Mouse (Mus musculus) adipocyte (in vitro differentiated cells): Measurements from ENCODE around the gene Phldb3.

ENCODE experiments used
- DNase-seq: peaks from one replicate; pipeline ENCODE4 v3.0.0-alpha.2; 2016; ENCODE audit warnings: low spot score

Phldb3 gene

DNA sequence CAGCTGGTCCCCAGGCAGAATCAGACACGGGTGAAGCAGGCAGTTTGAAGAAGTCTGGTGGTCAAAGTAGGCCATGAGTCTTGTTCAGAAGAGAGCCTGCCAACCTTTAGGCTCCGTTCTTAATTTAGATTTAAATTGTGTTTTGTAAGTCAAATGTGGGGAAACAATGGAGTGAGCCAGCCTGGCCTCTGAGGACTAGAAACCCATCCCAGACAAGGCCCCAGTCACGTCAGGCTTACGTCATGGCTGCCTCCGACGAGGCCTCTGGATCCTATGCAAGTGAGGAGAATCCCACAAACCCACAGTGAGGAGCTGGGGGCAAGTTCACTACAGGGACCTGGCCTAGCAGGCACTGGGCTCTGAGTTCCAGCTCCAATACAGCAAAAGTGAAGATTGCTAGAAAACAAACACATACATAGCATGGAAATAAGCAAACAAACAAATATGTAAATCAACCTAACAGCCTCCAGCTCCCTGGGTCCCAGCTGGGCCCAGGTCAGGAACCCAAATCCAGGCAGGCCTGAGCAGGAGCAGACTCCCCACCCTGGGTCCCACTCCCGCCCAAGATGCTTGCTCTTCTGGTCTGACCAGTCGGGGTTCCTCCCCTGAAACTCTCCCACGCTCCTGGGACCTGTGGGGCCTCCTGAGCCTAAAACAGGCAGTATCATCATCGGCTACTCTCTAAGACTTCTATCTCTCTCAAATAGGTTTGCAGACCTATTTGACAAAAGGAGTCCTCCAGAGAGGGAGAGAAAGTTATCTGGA is 19.7 kb downstream of the Phldb3 start:
- DNase-seq: no peak

DNA sequence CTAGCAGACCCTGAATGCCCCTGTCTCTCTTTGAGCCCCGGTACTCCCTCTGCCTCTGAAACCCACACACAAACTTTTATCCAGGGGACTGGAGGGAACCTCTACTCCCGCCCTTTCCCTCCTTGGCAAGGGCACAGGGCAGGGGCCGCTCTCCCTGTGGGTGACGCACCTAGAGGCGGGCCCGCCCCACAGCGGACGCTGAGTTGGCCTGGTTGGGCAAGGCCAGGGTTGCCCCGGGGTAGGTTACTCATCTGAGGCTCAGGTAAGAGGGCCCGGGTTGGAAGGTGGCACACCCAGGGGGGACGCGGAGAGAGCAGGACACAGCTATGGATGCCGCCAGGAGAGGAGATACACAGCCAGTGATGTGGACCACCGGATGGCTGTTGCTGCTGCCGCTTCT is 25.7 kb downstream of the Phldb3 start, which contains the start of gene Lypd3:
Gene Lypd3, plus strand, starts transcription at position 287 of the 400 bp plus-strand sequence.
- DNase-seq: no peak

DNA sequence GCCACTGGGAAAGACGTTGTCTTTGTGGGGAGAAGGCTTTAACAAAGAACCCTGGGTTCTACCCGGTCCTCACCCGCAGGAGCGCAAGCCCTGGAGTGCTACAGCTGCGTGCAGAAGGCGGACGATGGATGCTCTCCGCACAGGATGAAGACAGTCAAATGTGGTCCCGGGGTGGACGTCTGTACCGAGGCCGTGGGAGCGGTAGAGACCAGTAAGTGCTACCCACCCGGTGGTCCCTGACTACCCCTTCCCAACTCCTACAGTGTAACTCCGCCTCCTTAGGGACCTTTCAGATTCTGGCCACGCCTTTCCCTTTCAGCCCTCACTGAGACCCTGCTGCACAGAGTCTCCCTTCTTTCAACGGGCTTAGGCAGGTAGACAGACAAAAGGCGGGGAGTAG is 26.5 kb downstream of the Phldb3 start:
- no peak for DNase-seq

DNA sequence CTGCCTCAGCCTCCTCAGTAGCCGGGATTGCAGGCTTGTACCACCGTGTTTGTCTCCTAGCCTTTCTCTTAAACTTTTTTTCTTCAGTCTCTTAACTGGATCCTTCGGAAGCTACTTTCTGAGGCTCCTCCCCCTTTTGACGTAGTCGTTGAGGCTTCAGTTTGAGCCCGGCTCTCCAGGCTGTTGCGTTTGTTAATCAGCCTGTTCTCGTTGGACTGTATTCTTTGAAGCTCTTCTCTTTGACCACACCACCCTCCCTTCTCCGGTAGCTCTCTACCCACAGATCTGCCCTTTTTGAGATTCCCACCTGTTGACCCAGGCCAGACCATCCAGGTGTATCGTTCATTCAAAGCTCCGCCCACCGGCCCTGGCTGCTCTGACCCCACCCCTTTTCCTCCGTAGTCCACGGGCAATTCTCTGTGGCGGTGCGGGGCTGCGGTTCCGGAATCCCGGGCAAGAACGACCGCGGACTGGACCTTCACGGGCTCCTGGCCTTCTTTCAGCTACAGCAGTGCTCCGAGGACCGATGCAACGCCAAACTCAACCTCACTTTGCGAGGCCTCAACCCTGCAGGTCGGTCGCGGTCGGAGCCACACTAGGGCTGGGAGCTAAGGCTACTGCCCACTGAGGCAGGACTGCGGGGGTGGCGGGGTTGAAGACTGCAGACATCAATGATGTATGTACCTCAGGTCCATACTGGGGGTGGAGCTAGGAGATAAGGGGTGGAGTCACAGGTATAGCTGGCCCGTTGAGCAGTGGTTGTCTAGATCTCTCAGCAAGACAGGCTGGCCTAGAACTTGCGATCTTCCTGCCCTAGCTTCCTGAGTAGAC is 27.7 kb downstream of the Phldb3 start:
- DNase-seq: no peak

DNA sequence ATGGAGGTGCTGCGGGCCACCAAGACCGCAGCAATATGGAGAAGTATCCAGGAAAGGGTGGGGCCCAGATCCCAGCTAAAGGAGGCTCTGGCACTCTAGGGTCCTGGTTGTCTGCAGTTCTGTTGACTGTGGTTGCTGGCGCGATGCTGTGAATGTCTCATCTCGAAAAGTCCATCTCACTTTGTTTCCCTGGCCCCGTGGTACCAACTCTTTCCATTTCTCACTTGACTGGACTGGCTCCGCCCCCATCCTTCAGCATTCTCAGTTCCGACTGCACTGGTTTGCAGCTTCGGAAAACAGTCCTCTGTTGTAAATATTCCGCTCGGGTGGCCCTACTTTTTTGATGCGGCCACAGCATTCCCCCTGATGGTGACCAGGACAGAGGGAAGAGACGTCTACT is 29.9 kb downstream of the Phldb3 start:
- no peak for DNase-seq

DNA sequence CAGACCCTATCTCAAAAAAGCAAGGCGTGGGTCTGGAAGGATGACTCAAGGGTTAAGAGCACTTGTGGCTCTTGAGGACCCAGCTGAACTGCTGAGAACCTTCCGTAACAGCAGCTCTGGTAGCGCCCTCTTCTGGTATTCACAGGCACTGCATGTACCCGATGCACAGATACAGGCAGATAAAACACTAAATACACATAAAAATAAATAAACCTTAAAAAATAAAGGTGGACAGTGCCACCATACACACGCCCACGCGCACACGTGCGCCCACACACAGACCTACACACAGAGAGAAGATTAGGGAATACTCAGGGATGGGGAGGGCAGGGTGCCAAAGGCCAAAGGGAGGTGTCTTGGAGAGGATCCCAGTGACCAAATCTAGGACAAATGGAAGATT is 31.9 kb downstream of the Phldb3 start:
- peak; percentile 7 for DNase-seq

DNA sequence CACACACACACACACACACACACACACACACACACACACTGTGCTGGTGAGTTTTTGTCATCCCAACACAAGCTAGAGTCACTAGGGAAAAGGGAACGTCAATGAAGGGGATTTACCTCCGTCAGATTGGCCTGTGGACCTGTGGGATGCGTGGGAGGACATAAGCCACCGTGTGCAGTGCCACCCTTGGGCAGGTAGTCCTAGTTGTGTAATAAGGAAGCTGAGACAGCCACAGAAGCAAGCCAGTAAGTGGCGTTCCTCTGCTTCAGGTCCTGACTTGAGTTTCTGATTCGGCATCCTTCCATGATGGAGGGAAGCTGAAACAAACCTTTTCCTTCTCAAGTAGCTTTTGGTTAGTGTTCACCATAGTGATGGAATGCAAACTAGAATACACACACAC is 33.9 kb downstream of the Phldb3 start:
- no peak for DNase-seq

DNA sequence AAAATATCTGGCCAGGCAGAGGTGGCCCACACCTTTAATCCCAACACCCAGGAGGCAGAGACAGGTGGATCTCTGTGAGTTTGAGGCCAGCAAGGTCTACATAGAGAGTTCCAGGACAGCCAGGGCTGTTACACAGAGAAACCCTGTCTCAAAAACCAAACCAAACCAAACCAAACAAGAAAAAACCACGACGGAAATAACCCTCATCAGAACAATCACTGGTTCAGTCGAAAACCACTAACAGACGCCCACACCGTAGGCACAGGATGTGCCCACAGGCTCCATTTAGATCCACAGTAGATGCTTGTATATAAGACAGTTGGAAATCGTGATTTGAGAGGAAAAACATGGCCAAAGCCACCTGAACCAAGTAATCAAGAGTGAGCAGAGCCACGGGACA is 34.4 kb downstream of the Phldb3 start:
- DNase-seq: no peak

DNA sequence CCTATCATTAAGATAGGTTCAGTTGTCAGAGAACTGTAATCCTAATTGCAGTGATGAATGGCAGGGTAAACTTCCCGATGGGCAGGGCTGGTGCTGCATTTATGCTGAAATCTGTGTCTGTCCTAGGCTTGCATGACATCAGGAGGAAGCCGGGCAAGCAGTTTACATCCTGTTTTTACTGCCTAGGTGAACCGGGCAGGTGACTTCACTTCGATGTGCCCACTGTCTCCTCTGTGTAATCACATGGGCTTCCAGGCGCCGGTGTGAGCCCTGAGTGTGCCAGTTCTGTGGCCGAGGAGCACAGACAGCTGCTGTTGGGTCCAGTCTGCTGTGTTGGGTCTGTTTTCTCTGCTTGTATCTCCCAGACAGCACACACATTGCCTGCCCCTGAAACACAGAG is 35.9 kb downstream of the Phldb3 start:
- no peak for DNase-seq

DNA sequence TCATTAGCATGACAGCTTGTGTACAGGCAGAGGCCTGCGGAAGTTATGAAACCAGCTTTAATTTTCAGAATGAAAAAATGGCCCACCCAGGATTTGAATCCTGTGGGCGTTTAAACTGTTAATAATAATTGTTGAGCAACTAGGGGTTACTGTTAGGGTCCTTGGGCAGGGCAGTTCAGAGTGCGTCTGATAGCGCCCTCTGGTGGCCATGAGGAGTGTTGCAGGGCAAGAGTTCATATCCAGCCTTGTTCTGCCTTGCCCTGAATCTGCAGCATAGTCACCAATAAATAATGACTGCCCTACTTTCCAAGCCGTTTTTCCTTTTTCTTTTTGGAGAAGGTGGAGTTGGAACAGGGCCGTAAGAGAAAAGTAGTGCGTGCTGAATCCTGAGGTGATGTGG is 43.1 kb downstream of the Phldb3 start:
- peak; percentile 26 for DNase-seq

DNA sequence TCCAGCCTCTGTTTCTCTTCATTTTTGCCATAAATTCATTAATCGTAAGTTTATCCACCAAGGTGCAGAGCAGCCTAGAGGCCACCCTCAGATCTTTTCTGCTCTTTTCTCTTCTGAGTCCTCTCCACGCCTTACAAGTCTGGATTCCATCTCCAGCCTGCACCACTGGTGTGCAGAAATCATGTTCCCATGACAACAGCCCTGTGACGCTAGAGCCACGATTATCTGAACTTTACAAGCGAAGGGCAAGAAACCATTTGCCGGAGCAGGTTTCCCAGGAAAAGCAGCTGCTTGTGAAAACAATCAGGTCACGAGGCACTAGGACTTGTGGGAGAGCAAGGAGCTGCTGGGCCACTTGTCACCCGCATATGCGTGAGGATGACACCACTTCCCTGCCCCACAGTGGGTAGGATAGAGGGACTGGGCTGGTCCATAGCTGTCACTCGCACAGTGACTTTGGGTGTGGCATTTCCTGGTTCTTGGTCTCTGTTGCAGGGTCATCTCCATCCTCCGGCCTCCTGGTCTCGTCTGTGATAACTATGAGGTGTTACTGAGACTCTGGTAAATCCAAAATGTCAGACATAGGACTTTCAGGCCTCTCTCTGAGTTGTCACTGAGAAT is 49.3 kb downstream of the Phldb3 start:
- DNase-seq: no peak

DNA sequence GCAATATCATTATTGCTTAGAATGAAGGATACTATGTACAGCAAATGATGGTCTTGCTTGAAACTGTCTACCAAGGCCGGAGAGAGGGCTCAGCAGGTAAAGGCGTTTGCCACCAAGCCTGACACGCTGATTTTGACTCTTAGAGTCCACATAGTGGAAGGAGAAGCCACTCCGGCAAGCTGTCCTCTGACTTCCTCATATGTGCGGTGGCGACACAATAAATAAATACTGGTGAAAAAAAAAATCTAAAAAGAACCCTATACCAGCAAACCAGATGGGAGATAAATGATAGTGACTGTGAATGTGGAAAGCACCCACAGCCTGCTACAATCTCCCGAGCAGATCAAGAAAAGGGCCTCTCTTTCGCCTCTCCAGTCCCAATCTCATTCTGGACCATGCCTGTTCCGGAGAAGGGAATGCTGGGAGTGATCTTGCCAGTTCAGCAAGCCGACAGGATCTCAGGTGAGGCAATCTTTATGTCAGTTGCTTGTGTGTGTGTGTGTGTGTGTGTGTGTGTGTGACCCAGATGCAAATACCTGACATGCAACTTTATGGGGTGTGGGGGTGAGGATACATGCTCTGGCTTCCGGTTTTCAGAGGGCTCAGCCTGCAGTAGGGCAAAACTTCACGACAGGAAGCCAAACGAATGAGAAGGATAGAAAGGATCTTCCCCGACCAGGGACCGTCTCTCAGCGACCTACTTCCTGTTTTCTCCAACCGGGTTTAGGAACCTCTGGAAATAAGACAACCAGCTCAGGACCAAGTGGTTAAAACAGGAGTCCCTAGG is 50.7 kb downstream of the Phldb3 start:
- DNase-seq: no peak

DNA sequence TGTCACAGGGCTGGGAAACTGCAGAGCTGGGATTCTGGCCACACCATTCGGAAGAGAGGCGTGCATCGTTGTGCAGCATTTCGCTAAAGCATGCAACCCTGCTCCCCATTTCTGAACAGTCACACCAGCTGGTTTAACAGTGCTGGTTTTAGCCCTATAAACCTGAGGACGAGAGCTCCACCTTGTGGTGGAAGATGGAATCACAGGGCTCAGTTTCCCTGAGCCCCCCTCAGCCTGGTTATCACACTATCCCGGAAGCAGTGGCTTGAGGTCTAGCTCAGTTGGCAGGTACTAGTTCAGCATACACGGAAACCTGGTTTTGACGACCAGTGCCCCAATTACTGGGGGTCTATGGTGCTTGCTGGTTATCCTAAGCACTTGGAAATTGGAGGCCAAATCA is 52.0 kb downstream of the Phldb3 start:
- DNase-seq: peak; percentile 63

DNA sequence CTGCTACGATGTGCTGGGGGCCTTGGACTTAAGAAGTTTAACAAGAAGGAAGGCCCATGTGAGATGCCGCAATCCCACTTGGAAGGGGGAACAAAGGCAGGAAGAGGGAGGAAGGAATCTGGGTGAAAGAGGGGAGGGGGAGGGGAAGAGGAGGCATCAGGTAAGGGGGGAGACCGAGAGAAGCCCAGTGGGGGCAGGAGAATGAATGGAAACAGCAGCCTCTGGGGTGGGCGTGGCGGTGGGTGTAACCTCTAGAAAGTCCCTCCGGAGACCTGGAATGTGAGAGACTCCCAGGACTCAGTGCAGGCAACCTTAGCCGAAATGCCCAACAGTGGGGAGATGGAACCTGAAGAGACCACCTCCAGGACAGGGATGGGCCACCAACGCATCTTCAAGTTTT is 53.7 kb downstream of the Phldb3 start:
- no peak for DNase-seq

DNA sequence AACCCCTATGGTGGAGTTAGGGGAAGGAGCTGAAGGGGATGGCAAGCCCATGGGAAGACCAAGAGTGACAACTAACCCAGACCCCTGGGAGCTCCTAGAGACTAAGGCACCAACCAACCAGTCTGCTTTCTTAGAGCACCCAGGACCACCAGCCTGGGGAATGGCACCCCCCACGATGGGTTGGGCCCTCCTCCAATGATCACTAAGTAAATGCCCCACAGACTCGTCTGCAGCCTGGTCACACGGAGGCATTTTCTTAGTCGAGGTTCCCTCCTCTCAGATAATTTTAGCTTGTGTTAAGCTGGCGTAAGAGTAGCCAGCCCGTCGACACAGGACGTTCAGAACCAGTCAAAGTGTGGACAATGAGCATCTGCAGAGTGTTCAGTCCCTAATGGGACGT is 54.4 kb downstream of the Phldb3 start:
- no peak for DNase-seq

DNA sequence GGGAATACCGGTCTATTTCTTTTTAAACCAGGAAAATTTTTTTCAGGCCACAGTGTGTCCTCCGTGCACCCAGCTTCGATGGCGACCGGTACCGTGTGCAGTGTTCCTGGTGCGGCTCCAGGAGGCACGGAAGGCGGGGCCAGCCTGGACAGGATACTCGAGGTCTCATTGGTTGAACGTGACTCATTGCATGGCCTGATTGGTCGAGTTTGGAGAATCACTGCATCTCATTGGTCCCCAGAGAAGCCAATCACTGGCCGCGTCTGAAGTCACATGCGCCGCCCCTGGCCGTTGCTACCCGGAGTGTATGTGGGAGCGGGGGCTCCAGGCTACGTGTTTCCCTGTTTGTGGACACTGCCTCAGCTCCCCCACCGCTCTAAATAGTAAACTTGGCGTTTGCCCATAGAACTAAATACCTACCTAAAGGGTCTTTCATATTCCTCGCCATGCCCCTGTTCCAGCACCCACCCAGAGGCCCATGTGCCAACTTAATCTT is 61.4 kb downstream of the Phldb3 start:
- DNase-seq: no peak

DNA sequence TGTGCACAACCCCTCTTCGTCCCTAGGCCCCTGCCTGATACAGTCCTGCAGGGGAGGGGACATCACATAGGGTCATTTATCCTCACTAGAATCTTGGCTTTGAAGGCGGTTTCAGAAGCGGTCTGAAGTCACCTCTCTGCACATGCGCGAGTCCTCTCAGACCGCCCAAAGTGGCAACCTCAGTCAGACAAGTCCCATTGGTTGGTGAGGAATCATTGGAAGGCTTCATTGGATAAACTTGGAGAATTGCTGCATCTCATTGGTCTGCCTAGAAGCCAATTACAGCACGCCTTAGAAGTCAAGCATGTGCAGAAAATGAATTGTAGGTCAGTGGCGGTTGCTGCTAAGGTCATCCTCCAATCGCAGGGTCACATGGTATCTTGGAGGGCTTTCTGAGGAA is 66.0 kb downstream of the Phldb3 start, which contains the start of gene Tex101:
Gene Tex101, minus strand, starts transcription at position 101 of the 400 bp plus-strand sequence.
- no peak for DNase-seq
